Mouse (Mus musculus) thymus, adult 18-20 months (tissue): ENCODE results near the gene Glt6d1.

Experiments used
- DNase-seq, 2 experiments: peaks; one replicate each; pipeline ENCODE4 v3.0.0; 2022; ENCODE audit warnings: mixed read lengths in 2 of 2

The Glt6d1 gene

DNA sequence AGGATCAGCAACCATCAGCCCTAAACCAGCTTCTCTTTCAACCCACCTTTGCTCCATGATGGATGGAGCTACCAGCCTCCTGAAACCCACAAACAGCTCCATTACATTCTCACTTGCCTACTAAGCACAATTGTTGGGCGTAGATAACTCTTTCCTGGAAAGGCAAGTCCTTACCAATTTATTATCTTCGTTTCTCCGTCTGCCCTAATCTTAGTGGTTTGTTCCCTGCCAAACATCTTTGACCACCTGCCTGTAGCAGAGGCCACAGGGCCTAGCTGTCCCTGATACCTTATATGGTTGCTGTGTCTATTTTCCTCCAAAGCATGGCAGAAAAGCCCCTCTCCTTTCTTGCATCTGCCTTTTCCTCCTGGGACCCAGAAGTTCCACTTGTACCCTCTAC lies 26.6 kb downstream of the Glt6d1 start:
- DNase-seq: no peak

DNA sequence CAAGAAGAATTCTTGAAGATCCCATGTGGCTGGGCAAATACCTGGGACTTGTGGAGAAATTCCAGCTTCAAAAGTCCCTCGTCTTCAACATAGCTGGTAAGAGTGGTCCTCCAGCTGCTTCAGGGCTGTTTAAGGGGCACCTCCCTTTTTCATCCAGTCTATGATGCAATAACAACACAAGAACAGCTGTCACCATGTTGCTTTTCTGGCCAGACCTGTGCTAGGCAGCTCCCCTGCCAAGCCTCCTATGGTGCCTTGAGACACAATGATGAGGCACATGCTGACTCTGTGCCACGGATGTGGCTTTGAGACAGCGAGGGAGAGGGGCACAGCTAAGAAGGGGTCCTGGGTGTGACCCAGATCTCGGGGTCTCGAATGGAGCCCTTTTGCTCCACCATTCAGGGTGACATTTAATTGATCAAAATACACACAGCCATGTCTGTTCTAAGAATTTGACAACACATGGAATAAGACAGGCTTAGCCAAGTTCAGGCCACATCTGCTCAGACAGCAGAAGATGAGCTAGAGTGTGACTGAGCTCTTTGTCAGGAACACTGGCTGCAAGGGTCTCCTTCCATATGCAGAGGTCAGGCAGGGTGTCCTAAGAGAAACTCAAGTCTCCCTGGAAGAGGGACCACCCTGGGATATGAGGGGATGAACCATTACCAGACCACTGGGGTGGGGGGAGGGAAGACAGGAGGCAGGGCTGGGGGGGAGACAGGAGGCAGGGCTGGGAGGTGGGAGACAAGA lies 29.9 kb downstream of the Glt6d1 start:
- no peak for DNase-seq

DNA sequence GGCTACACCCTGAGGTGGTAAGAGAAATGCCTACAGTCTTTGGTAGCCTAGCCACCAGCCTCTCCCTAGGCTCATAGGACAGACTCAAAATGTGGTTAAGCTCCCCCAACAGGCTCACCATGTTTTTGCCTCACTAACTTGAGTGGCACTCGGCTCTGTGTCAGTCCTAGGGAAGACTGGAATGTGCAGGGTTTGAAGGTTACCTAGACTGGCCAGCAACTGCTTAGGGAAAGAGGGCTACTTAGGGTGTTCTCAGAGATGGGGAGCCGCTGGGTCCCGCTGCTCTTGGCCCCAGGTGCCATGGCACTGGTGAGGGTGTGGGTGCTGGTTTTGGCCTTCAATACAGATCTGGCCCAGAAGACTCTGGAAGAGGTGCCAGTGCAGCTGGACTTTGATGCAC lies 33.7 kb downstream of the Glt6d1 start, which contains the start of gene Gm13539:
Gene Gm13539 (plus strand): TSS at position 301 of the 400 bp plus-strand sequence.
- DNase-seq: no peak

DNA sequence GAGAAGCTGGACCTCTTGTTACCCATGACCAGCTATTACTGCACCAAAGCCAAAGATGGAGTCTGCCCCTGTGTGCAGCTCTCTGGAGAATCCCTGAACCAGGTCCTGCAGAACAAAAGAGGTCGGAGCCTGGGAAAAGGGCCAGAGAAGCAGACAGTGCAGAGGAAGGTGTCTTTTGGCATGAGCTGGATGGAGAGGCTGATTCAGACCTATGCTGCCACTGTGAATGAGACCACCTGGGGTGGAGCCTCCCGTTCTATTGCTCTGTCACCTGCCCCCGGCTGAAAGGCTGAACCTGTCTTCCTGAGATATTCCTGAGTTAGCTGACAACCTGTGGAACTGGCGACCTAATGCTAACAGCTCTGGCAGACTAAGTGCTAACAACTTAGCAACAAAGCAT lies 34.7 kb downstream of the Glt6d1 start:
- DNase-seq: no peak

DNA sequence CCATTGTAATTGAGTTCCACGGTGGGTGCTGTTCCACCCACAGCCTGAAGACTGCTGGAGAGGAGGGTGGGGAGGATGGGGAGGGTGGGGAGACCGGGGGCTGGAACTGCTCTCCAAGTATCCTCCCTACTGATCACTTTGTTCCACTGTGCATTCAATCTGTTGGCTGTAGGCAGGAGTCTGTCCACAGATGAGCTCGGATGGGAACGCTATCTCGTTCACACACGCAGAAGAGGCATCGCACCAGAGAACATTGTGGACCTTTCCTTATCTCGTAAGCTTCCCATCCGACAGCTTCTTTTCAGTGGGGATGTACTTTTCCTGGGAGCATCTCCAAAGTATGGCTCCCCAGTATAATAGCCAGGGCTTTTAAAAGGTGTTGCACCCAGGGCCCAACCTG lies 36.6 kb downstream of the Glt6d1 start:
- no peak for DNase-seq

DNA sequence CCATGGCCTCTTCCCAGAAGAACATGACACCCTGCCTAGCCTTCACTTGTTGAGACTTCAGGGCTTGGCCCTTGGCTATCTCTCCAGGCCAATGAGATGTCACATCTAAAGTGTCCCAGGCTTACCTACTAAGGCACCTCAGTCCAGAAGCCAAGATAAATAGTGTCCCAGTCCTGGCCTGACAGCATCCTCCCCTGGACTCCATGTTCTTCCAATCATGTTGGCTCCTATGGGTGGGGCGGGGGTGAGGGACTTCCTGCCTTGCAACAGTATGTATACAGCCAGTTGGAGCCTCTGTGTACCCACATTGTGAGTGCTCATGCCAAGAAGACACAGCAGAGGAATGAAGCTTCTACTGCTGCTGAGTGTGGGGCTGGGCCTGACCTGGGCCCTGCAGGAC lies 38.9 kb downstream of the Glt6d1 start, which contains the start of gene Lcn11:
Gene Lcn11 (plus strand): TSS at position 301 of the 400 bp plus-strand sequence.
- DNase-seq: no peak

DNA sequence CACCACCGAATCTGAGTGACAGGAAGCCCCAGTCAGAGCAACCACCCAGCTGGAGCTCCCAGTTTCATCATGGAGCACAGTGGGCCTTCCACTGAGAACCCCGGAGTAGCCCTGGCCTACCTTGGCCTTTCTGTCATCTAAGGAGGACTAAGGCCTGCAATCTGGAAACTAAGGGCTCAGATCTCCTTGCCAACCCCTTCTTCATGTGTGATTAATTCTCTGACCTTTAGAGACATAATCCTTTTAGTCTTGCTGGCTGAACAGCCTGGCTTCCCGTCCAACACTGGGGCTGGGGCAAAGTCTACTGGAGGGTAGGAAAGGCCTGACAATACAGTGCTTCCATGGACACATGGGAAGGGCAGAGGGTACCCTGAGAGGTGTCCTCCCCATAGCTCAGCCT lies 39.7 kb downstream of the Glt6d1 start:
- DNase-seq: no peak

DNA sequence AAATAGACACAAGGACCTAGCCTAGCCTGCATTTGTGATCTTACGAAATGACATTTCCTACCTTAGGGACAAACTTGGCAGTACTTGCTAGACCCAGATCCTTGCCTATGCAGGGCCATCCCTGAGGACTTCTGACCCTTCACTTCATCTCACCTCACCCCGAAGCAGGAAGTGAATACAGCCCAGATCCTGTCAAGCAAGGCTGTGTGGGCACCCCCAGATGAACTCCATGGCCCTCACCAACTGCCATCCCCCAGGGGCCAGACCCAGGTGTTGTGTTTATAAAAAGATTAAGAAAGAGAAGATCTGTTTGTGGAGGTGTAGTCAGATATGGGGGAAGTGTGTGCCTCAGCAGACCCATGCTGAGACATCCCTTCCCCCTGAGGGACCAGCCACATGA lies 41.0 kb downstream of the Glt6d1 start:
- no peak for DNase-seq

DNA sequence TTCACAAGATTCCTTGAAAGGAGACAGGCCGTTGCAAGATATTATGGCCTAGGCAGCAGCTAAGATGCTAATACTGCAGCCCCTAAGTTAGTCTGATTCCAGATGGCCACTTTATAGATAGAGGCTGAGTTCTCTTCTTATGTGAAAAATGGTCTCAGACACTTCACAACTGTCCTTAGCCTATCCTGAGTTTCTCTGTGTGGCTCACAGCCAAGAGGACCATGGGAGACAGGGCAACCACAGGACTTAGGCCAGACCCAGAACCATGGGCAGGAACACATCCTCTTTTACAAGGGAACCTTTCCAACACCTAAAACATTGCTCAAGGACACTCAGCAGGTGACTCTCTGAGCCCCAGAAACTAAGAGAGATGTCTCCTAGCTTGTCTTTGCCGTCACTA lies 42.1 kb downstream of the Glt6d1 start:
- DNase-seq: no peak

DNA sequence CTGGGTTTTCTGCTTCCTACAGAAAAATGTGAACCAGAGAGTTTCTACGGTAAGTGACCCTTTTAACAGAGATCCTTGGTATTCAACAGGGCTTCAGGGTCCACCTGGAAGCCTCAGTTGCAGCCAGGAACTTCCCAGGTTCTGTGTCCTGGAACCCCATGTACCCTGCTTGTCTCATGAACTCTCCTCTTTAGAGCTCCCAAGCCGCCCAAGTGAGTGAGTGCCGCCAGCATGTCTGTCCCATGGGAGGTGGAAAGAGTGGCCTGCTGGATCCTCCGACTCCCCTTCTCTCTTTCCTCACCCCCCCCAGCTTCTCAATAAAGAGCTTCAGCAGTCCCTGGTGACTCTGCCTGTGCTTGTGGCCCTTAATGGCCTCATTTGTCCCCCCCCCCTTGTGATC lies 47.9 kb downstream of the Glt6d1 start:
- no peak for DNase-seq

DNA sequence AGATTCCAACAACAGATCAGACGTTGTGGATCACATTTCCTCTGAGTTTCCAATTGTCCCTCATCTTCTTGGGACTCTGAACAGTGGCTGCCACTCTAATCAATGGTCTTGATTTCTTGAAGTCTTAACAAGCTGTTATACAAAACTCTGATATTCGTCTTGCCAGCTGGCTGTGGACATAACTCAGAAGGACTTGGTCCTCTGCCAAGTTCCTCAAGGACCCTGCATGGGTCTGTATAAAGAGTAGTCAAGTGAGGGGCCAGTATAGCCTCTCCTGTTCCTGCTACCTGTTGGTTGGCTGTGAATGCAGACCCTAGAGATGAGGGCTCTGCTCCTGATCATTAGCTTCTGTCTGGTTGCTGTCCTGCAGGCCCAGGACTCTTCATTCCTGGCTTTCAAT lies 50.4 kb downstream of the Glt6d1 start, which contains the start of gene Lcn3:
Gene Lcn3 (plus strand): TSS at position 301 of the 400 bp plus-strand sequence.
- DNase-seq: no peak

DNA sequence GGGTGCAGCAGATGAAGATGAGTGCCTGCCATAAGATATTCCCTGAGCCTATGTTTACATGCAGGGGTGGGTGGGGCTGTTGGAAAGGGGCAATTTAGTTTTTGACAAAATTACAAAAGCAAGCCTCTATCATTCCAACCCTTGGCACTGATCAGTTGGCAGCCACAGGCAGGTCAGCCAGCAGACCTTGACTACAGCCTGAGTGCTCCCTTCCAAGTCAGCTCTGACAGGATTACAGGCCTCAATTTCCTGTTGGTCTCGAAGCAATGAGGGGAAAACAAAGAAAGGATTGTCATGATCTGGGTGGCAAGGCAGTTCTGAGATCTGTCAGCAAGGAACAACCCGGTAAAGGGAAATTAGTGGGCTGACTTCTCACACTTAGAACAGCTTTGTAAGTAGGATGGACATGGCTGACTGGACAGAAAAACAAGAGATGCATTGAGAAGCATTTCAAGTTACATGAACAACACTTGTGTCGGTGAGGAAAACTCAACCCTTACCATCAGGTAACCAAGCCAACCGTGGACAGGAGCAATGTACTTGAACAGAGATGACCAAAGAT lies 57.5 kb downstream of the Glt6d1 start:
- no peak for DNase-seq

DNA sequence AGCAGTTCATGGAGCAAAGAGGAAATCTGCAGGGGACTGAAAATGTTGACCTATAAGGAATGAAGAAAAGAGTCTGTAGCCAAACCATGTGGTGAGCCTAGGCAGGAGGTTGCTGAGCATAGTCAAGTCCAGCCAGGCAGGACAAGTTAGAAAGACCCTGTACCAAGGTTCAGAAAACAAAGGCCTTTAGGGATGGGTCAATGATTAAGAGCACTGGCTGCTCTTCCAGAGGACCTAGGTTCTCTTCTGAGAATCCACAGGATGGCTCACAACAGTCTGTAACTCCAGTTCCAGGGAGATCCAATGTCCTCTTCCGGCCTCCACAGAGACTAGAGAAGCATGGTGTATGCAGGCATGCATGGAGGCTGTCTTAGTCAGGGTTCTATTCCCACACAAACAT lies 61.4 kb downstream of the Glt6d1 start:
- DNase-seq: no peak
